Mouse (Mus musculus) testis, adult 2 months (tissue): ENCODE data around the gene Pon1. TPM values are rescaled to one million over a fixed set of nuclear protein-coding genes. Genes with fewer than 3 reads are reported as not detected.

Source experiments
- H3K27ac ChIP-seq: fragments of 200-500 bp; 2 replicates; pipeline ENCODE4 v1.5.1; 2012; ENCODE audit warnings: low read depth, low read length; ENCODE audit not compliant: control insufficient read depth, insufficient read depth
- H3K27me3 ChIP-seq: fragments of 200-500 bp; 2 replicates; pipeline ENCODE4 v1.6.1; 2012; ENCODE audit warnings: mild to moderate bottlenecking, low read length, moderate library complexity; ENCODE audit not compliant: control insufficient read depth, insufficient read depth
- H3K36me3 ChIP-seq: fragments of 200-500 bp; 2 replicates; pipeline ENCODE4 v1.6.1; 2012; ENCODE audit warnings: mild to moderate bottlenecking, low read length; ENCODE audit not compliant: control insufficient read depth, insufficient read depth
- H3K4me1 ChIP-seq: fragments of 200-500 bp; 2 replicates; pipeline ENCODE4 v1.6.1; 2012; ENCODE audit warnings: low read length; ENCODE audit not compliant: control insufficient read depth, insufficient read depth
- H3K4me3 ChIP-seq: fragments of 200-500 bp; 2 replicates; pipeline ENCODE4 v1.5.1; 2012; ENCODE audit warnings: low read depth, mild to moderate bottlenecking, low read length, moderate library complexity, mixed read lengths; ENCODE audit not compliant: control insufficient read depth
- CTCF ChIP-seq: fragments of 200-500 bp; IDR thresholded peaks from 2 replicates; pipeline ENCODE4 v1.5.1; 2012; ENCODE audit warnings: low read depth, mild to moderate bottlenecking, inconsistent platforms, low read length, moderate library complexity; ENCODE audit not compliant: control insufficient read depth, insufficient read depth, insufficient replicate concordance
- POLR2A ChIP-seq: fragments of 200-500 bp; IDR thresholded peaks from 2 replicates; pipeline ENCODE4 v1.6.1; 2012; ENCODE audit warnings: low read depth, mild to moderate bottlenecking, inconsistent platforms, low read length, moderate library complexity; ENCODE audit not compliant: control insufficient read depth
- polyA plus RNA-seq: library from polyadenylated mRNA; depleted of rRNA; stranded (reverse); fragments of >200 nt; gene quantifications from 2 replicates; pipeline ENCODE4 v1.2.3, GENCODE M21; 2012

Gene Pon1
- polyA plus RNA-seq, 1 experiment, result not detected

GRCm38 (mm10) chr6:5162052-5162451 is 31.7 kb downstream of the Pon1 start:
- no peaks in the 10 kb centered on the region for H3K27me3 ChIP-seq
- H3K4me1 ChIP-seq, result no peaks in the 10 kb centered on the region
- no peak overlapping the region for H3K4me3 ChIP-seq
- H3K36me3 ChIP-seq, result no peaks in the 10 kb centered on the region
- no peak overlapping the region for H3K27ac ChIP-seq
- no peak for TF ChIP-seq POLR2A
- no peak for TF ChIP-seq CTCF

DNA sequence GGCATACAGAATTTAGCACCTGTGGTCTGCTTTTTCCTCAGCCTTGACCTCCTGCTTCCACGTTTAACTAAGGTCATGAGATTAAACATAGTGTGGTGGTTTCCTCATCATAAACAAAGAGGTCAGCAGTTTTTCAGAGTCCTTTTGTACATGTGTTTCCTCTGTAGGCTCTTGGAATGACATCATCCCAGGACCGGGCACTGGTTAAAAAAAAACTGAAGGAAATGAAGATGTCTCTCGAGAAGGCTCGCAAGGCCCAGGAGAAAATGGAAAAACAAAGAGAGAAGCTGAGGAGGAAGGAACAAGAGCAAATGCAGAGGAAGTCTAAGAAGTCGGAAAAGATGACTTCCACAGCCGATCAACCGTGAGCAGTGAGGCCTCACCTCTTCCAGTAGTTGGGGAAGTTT is 34.4 kb downstream of the Pon1 start:
- Histone ChIP-seq H3K4me1 (no peaks in the 10 kb centered on the region; the same call in 1 of the 2 replicates), H3K27me3 (no peaks in the 10 kb centered on the region), H3K4me3 (no peak overlapping the region), H3K36me3 (no peaks in the 10 kb centered on the region), H3K27ac (no peak overlapping the region)
- TF ChIP-seq POLR2A (no peak), CTCF (no peak)

DNA sequence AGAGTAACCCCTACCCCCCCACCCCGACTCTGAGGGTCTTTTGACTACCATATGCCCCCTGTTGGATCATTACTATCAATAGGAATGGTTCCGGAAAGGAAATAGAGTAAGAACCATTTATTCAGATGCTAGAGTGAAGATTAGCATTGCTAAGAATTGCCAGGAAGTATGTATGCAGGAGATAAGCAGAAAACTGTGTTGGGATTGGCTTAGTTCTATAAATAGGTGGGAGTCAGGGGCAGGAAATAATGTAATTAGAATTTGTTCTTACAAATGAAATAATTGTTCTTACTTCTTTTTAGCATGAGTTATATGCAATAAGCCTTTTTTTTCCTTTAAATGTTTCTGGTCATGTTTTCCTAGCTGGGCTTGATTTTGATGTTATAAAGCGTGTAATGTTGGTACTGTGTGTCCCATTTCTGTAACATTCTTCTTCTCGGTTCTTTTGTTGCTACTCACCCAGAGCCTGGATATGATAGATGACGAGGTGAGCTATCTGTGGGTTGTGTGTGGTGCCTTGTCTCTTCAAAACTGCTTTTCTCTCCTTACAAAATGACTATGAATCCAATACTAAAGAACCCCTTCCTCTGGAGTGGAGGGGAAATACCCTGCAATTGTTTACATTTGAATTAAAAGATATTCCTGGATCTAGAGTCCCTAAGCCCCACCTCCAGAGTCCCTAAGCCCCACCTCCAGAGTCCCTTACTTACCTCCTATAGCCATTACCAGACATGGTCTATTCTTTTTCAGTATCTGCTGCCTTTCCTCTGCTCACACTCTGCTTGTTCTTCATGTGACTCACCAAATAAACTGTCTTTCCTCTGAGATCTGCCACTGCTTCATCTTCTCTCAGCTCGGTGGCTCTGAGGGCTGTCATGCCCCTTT is 37.0 kb downstream of the Pon1 start:
- TF ChIP-seq POLR2A (no peak), CTCF (no peak)
- no peaks in the 10 kb centered on the region for H3K27me3 ChIP-seq
- H3K27ac ChIP-seq, result no peak overlapping the region
- H3K4me1 ChIP-seq, result no peaks in the 10 kb centered on the region; the same call in 1 of the 2 replicates
- H3K4me3 ChIP-seq, result no peak overlapping the region
- H3K36me3 ChIP-seq, result no peaks in the 10 kb centered on the region

GRCm38 (mm10) chr6:5155313-5155927 is 38.3 kb downstream of the Pon1 start:
- TF ChIP-seq CTCF (no peak), POLR2A (no peak)
- Histone ChIP-seq H3K4me3 (no peak overlapping the region), H3K27ac (no peak overlapping the region), H3K27me3 (no peaks in the 10 kb centered on the region), H3K36me3 (no peaks in the 10 kb centered on the region), H3K4me1 (no peaks in the 10 kb centered on the region; the same call in 1 of the 2 replicates)

- no peaks in the 10 kb centered on the region; the same call in 1 of the 2 replicates for H3K4me1 ChIP-seq
- no peaks in the 10 kb centered on the region for H3K36me3 ChIP-seq
- H3K27me3 ChIP-seq, result no peaks in the 10 kb centered on the region
- H3K4me3 ChIP-seq, result no peak overlapping the region
- TF ChIP-seq CTCF, result no peak
- H3K27ac ChIP-seq, result no peak overlapping the region
Measured at GRCm38 (mm10) chr6:5154786-5155185, 39.0 kb downstream of the Pon1 start.

GRCm38 (mm10) chr6:5152185-5152584 is 41.6 kb downstream of the Pon1 start:
- H3K4me3 ChIP-seq, result no peak overlapping the region
- no peak overlapping the region for H3K27ac ChIP-seq
- H3K36me3 ChIP-seq, result no peaks in the 10 kb centered on the region
- H3K27me3 ChIP-seq, result no peaks in the 10 kb centered on the region
- no peaks in the 10 kb centered on the region; the same call in 1 of the 2 replicates for H3K4me1 ChIP-seq
- no peak for TF ChIP-seq POLR2A
- no peak for TF ChIP-seq CTCF

DNA sequence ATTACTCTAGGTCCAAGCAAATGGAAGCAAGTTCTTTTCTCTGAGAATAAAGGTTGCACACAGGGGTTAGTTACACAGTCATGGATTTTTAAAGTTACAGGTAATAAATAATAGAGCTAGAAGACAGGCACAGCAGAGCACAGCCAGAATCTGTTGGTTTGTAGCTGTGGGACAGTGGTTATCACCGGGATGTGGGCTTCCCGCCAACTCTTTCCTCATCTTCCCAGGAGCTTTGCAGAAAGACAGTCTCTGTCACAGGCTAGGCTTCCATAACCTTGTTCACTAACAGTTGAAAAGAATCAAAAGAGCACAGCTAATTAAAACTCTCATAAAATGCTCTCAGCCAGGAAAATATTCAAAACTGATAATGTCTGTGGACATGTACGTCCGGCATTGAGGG is 42.6 kb downstream of the Pon1 start:
- Histone ChIP-seq H3K27me3 (no peaks in the 10 kb centered on the region), H3K36me3 (no peaks in the 10 kb centered on the region), H3K4me3 (no peak overlapping the region), H3K4me1 (no peaks in the 10 kb centered on the region; the same call in 1 of the 2 replicates), H3K27ac (no peak overlapping the region)
- TF ChIP-seq POLR2A, result no peak
- TF ChIP-seq CTCF, result no peak
